Comparison of ENCODE assay signal across 9 mouse cellular contexts in genomic region chr5:151054100-151054742, GRCm38 (mm10).
DNase-seq lines count a peak whose midpoint lies in the region; ATAC-seq lines count a peak whose summit lies in the region.
"Had no signal": no experiment of that assay in that cellular context is flagged by ENCODE, and none has a peak within 500 bp of the region (broad histone marks: within the 10 kb centered on the region; RNA-seq: fewer than 3 reads in every experiment).

No protein-coding gene starts in this region.

- H3K4me3 ChIP-seq in heart, embryonic 14.5 days (ENCODE audit: control insufficient read depth in 1 of 2, insufficient read depth in 1 of 2, low read depth in 1 of 2, low read length in 2 of 2): no peak overlapping the region
- H3K4me3 ChIP-seq in midbrain, embryonic 13.5 days (replicated peaks): no peak overlapping the region
- H3K4me3 ChIP-seq in midbrain, embryonic 14.5 days (replicated peaks; ENCODE audit: low read depth, low read length): no peak overlapping the region
- no peak overlapping the region for H3K4me3 ChIP-seq in intestine, embryonic 16.5 days (ENCODE audit: low read length)

- H3K36me3 ChIP-seq in heart, embryonic 14.5 days (ENCODE audit: control insufficient read depth, insufficient read depth, low read length): peaks cover 16% of the 10 kb centered on the region; the same call in 1 of the 2 replicates
- 0 out of 2 replicates have a peak, but pooled peaks cover 2% of the 10 kb centered on the region for H3K36me3 ChIP-seq in midbrain, embryonic 13.5 days
- H3K36me3 ChIP-seq in midbrain, embryonic 14.5 days (ENCODE audit: control insufficient read depth, insufficient read depth, low read length): no peaks in the 10 kb centered on the region
- peaks cover 18% of the 10 kb centered on the region for H3K36me3 ChIP-seq in intestine, embryonic 16.5 days (ENCODE audit: control insufficient read depth, insufficient read depth, low read length)

- 43% methylated on average over 7 of the region's 7 CpGs for WGBS in heart, embryonic 14.5 days
- WGBS in midbrain, embryonic 13.5 days: 38% methylated on average over 7 of the region's 7 CpGs
- WGBS in midbrain, embryonic 14.5 days: 37% methylated on average over 7 of the region's 7 CpGs
- WGBS in intestine, embryonic 16.5 days: 24% methylated on average over 7 of the region's 7 CpGs

- H3K27me3 ChIP-seq in heart, embryonic 14.5 days (ENCODE audit: control insufficient read depth, insufficient read depth, low read length): no peaks in the 10 kb centered on the region
- H3K27me3 ChIP-seq in midbrain, embryonic 13.5 days: no peaks in the 10 kb centered on the region
- no peaks in the 10 kb centered on the region for H3K27me3 ChIP-seq in midbrain, embryonic 14.5 days (ENCODE audit: control insufficient read depth, insufficient read depth, low read length)
- no peaks in the 10 kb centered on the region for H3K27me3 ChIP-seq in intestine, embryonic 16.5 days (replicated peaks; ENCODE audit: control insufficient read depth, insufficient read depth, low read length)
- H3K27me3 ChIP-seq: CH12.LX had no signal

- peaks cover 22 to 38% of the 10 kb centered on the region in 2 experiments for H3K4me1 ChIP-seq in heart, embryonic 14.5 days (ENCODE audit: control insufficient read depth in 2 of 2, insufficient read depth in 2 of 2, low read length in 2 of 2)
- H3K4me1 ChIP-seq in midbrain, embryonic 13.5 days (replicated peaks): peaks cover 11% of the 10 kb centered on the region
- H3K4me1 ChIP-seq in midbrain, embryonic 14.5 days (ENCODE audit: control insufficient read depth, insufficient read depth, low read length): no peaks in the 10 kb centered on the region
- H3K4me1 ChIP-seq in intestine, embryonic 16.5 days (ENCODE audit: control insufficient read depth, insufficient read depth, low read length): peaks cover 12% of the 10 kb centered on the region

- H3K27ac ChIP-seq in heart, embryonic 14.5 days (replicated peaks in 1 of 2; ENCODE audit: control insufficient read depth in 1 of 2, insufficient read depth in 1 of 2, low read depth in 2 of 2, low read length in 2 of 2): peak overlapping the region; percentile 11 to 24; a peak in 3 of 4 replicates
- no peak overlapping the region for H3K27ac ChIP-seq in midbrain, embryonic 13.5 days
- H3K27ac ChIP-seq in midbrain, embryonic 14.5 days (replicated peaks; ENCODE audit: low read depth, low read length): no peak overlapping the region
- H3K27ac ChIP-seq in intestine, embryonic 16.5 days (ENCODE audit: low read length): peak overlapping the region; percentile 38; the same call in 1 of the 2 replicates

- H3K4me2 ChIP-seq in heart, embryonic 14.5 days (ENCODE audit: low read length): no peak overlapping the region
- H3K4me2 ChIP-seq in midbrain, embryonic 13.5 days (replicated peaks): no peak overlapping the region
- H3K4me2 ChIP-seq in midbrain, embryonic 14.5 days (ENCODE audit: low read length): no peak overlapping the region
- no peak overlapping the region for H3K4me2 ChIP-seq in intestine, embryonic 16.5 days (ENCODE audit: low read depth, low read length)

- no peak for DNase-seq in heart, adult 9 months (ENCODE audit: low spot score in 2 of 2)
- no peak for DNase-seq in midbrain, embryonic 14.5 days
- DNase-seq in spleen, adult 12 weeks (ENCODE audit: low spot score): no peak
- no peak for DNase-seq in cerebellum, adult 11 months
- DNase-seq in urinary bladder, postnatal 14 days (ENCODE audit: low spot score): no peak

- ATAC-seq in heart, embryonic 14.5 days (ENCODE audit: insufficient number of reproducible peaks, insufficient read depth, low FRiP score, low read depth): no peak
- peak; percentile 65; the same call in 1 of the 2 replicates for ATAC-seq in midbrain, embryonic 13.5 days
- ATAC-seq in midbrain, embryonic 14.5 days (ENCODE audit: low FRiP score, low TSS enrichment): no peak
- ATAC-seq in intestine, embryonic 16.5 days: peak; percentile 52; the same call in 1 of the 2 replicates

- no peak overlapping the region for H3K9ac ChIP-seq in heart, embryonic 14.5 days (ENCODE audit: low read length)
- H3K9ac ChIP-seq in midbrain, embryonic 13.5 days (replicated peaks): no peak overlapping the region
- H3K9ac ChIP-seq in midbrain, embryonic 14.5 days (replicated peaks; ENCODE audit: low read length): no peak overlapping the region
- no peak overlapping the region for H3K9ac ChIP-seq in intestine, embryonic 16.5 days (ENCODE audit: low read depth, low read length)

- peaks cover 3% of the 10 kb centered on the region for H3K9me3 ChIP-seq in heart, embryonic 14.5 days (ENCODE audit: control insufficient read depth, low read length)
- no peaks in the 10 kb centered on the region for H3K9me3 ChIP-seq in midbrain, embryonic 13.5 days
- no peaks in the 10 kb centered on the region for H3K9me3 ChIP-seq in midbrain, embryonic 14.5 days (ENCODE audit: control insufficient read depth, low read length)
- H3K9me3 ChIP-seq in intestine, embryonic 16.5 days (ENCODE audit: control insufficient read depth, low read length): no peaks in the 10 kb centered on the region

Comparison
In these comparisons a context has a peak if more than half of its experiments do, and no peak if none do; other contexts are left out.
1. ATAC-seq: peak in midbrain, embryonic 13.5 days (single experiment) and intestine, embryonic 16.5 days (single experiment); none in heart, embryonic 14.5 days (single experiment) and midbrain, embryonic 14.5 days (single experiment).
2. H3K27ac ChIP-seq: peak in heart, embryonic 14.5 days (2 of 2) and intestine, embryonic 16.5 days (single experiment); none in midbrain, embryonic 13.5 days (single experiment) and midbrain, embryonic 14.5 days (single experiment).